Mouse (Mus musculus): ENCODE data around the gene Ninj2.

Ninj2 gene

GRCm38 (mm10) chr6:120069546-120069945, 23.6 kb upstream of the Ninj2 start:
- no peaks in the 10 kb centered on the region for H3K27me3 ChIP-seq (ENCODE audit: insufficient read depth, low read length)
- H3K4me1 ChIP-seq (replicated peaks; ENCODE audit: low read depth, low read length), result peaks cover 40% of the 10 kb centered on the region
- TF ChIP-seq NANOG (IDR thresholded peaks at IDR 0.05; ENCODE audit: borderline replicate concordance, low read length), result no peak
- no peak for TF ChIP-seq POU5F1 (IDR thresholded peaks at IDR 0.05; ENCODE audit: borderline replicate concordance, low read length)
- TF ChIP-seq CTCF (conservative IDR thresholded peaks at IDR 0.05; ENCODE audit: low read length), result no peak
- H3K36me3 ChIP-seq (ENCODE audit: insufficient read depth, low read length), result no peaks in the 10 kb centered on the region
- H3K4me3 ChIP-seq (replicated peaks; ENCODE audit: low read length), result no peak overlapping the region
- H3K9me3 ChIP-seq (ENCODE audit: low read length), result no peaks in the 10 kb centered on the region

- H3K27me3 ChIP-seq (ENCODE audit: insufficient read depth, low read length), result no peaks in the 10 kb centered on the region
Observed at GRCm38 (mm10) chr6:120072630-120073029, 20.5 kb upstream of the Ninj2 start.

GRCm38 (mm10) chr6:120076619-120077450, 16.3 kb upstream of the Ninj2 start:
- H3K36me3 ChIP-seq (ENCODE audit: insufficient read depth, low read length), result no peaks in the 10 kb centered on the region
- TF ChIP-seq CTCF (conservative IDR thresholded peaks at IDR 0.05; ENCODE audit: low read length) (no peak), NANOG (IDR thresholded peaks at IDR 0.05; ENCODE audit: borderline replicate concordance, low read length) (no peak), POU5F1 (IDR thresholded peaks at IDR 0.05; ENCODE audit: borderline replicate concordance, low read length) (no peak)
- peaks cover 42% of the 10 kb centered on the region for H3K4me1 ChIP-seq (replicated peaks; ENCODE audit: low read depth, low read length)
- no peaks in the 10 kb centered on the region for H3K9me3 ChIP-seq (ENCODE audit: low read length)
- no peaks in the 10 kb centered on the region for H3K27me3 ChIP-seq (ENCODE audit: insufficient read depth, low read length)
- no peak overlapping the region for H3K4me3 ChIP-seq (replicated peaks; ENCODE audit: low read length)

More at GRCm38 (mm10) chr6:120072630-120073029, 20.5 kb upstream of the Ninj2 start:
- no peaks in the 10 kb centered on the region for H3K9me3 ChIP-seq (ENCODE audit: low read length)
- TF ChIP-seq NANOG (IDR thresholded peaks at IDR 0.05; ENCODE audit: borderline replicate concordance, low read length), result no peak
- H3K36me3 ChIP-seq (ENCODE audit: insufficient read depth, low read length), result no peaks in the 10 kb centered on the region
- peaks cover 26% of the 10 kb centered on the region for H3K4me1 ChIP-seq (replicated peaks; ENCODE audit: low read depth, low read length)
- no peak overlapping the region for H3K4me3 ChIP-seq (replicated peaks; ENCODE audit: low read length)

- no peaks in the 10 kb centered on the region for H3K27me3 ChIP-seq (ENCODE audit: insufficient read depth, low read length)
- TF ChIP-seq POU5F1 (IDR thresholded peaks at IDR 0.05; ENCODE audit: borderline replicate concordance, low read length) (no peak), NANOG (IDR thresholded peaks at IDR 0.05; ENCODE audit: borderline replicate concordance, low read length) (no peak), CTCF (conservative IDR thresholded peaks at IDR 0.05; ENCODE audit: low read length) (no peak)
- peaks cover 70% of the 10 kb centered on the region for H3K4me1 ChIP-seq (replicated peaks; ENCODE audit: low read depth, low read length)
- H3K36me3 ChIP-seq (ENCODE audit: insufficient read depth, low read length), result no peaks in the 10 kb centered on the region
- H3K9me3 ChIP-seq (ENCODE audit: low read length), result no peaks in the 10 kb centered on the region
- no peak overlapping the region for H3K4me3 ChIP-seq (replicated peaks; ENCODE audit: low read length)
Observed at GRCm38 (mm10) chr6:120079547-120079946, 13.6 kb upstream of the Ninj2 start.

- no peaks in the 10 kb centered on the region for H3K27me3 ChIP-seq (ENCODE audit: insufficient read depth, low read length)
- no peaks in the 10 kb centered on the region for H3K9me3 ChIP-seq (ENCODE audit: low read length)
- H3K36me3 ChIP-seq (ENCODE audit: insufficient read depth, low read length), result no peaks in the 10 kb centered on the region
- H3K4me3 ChIP-seq (replicated peaks; ENCODE audit: low read length), result no peak overlapping the region
- H3K4me1 ChIP-seq (replicated peaks; ENCODE audit: low read depth, low read length), result peaks cover 71% of the 10 kb centered on the region
- no peak for TF ChIP-seq POU5F1 (IDR thresholded peaks at IDR 0.05; ENCODE audit: borderline replicate concordance, low read length)
- TF ChIP-seq NANOG (IDR thresholded peaks at IDR 0.05; ENCODE audit: borderline replicate concordance, low read length), result no peak
- TF ChIP-seq CTCF (conservative IDR thresholded peaks at IDR 0.05; ENCODE audit: low read length), result no peak
Observed at GRCm38 (mm10) chr6:120081516-120081915, 11.6 kb upstream of the Ninj2 start.

GRCm38 (mm10) chr6:120082251-120082950, 10.7 kb upstream of the Ninj2 start:
- Histone ChIP-seq H3K4me3 (replicated peaks; ENCODE audit: low read length) (no peak overlapping the region), H3K27me3 (ENCODE audit: insufficient read depth, low read length) (no peaks in the 10 kb centered on the region), H3K9me3 (ENCODE audit: low read length) (no peaks in the 10 kb centered on the region), H3K4me1 (replicated peaks; ENCODE audit: low read depth, low read length) (peaks cover 68% of the 10 kb centered on the region), H3K36me3 (ENCODE audit: insufficient read depth, low read length) (no peaks in the 10 kb centered on the region)
- TF ChIP-seq POU5F1 (IDR thresholded peaks at IDR 0.05; ENCODE audit: borderline replicate concordance, low read length) (no peak), CTCF (conservative IDR thresholded peaks at IDR 0.05; ENCODE audit: low read length) (no peak), NANOG (IDR thresholded peaks at IDR 0.05; ENCODE audit: borderline replicate concordance, low read length) (no peak)

GRCm38 (mm10) chr6:120082951-120083411, 10.2 kb upstream of the Ninj2 start:
- no peak overlapping the region for H3K4me3 ChIP-seq (replicated peaks; ENCODE audit: low read length)
- H3K4me1 ChIP-seq (replicated peaks; ENCODE audit: low read depth, low read length), result peaks cover 65% of the 10 kb centered on the region
- H3K36me3 ChIP-seq (ENCODE audit: insufficient read depth, low read length), result no peaks in the 10 kb centered on the region
- no peaks in the 10 kb centered on the region for H3K9me3 ChIP-seq (ENCODE audit: low read length)
- H3K27me3 ChIP-seq (ENCODE audit: insufficient read depth, low read length), result no peaks in the 10 kb centered on the region
- TF ChIP-seq POU5F1 (IDR thresholded peaks at IDR 0.05; ENCODE audit: borderline replicate concordance, low read length) (no peak), NANOG (IDR thresholded peaks at IDR 0.05; ENCODE audit: borderline replicate concordance, low read length) (no peak), CTCF (conservative IDR thresholded peaks at IDR 0.05; ENCODE audit: low read length) (no peak)

GRCm38 (mm10) chr6:120083442-120083841, 9.7 kb upstream of the Ninj2 start:
- H3K4me3 ChIP-seq (replicated peaks; ENCODE audit: low read length), result no peak overlapping the region
- H3K36me3 ChIP-seq (ENCODE audit: insufficient read depth, low read length), result no peaks in the 10 kb centered on the region
- H3K27me3 ChIP-seq (ENCODE audit: insufficient read depth, low read length), result no peaks in the 10 kb centered on the region
- TF ChIP-seq CTCF (conservative IDR thresholded peaks at IDR 0.05; ENCODE audit: low read length) (no peak), POU5F1 (IDR thresholded peaks at IDR 0.05; ENCODE audit: borderline replicate concordance, low read length) (no peak), NANOG (IDR thresholded peaks at IDR 0.05; ENCODE audit: borderline replicate concordance, low read length) (no peak)
- no peaks in the 10 kb centered on the region for H3K9me3 ChIP-seq (ENCODE audit: low read length)
- peaks cover 61% of the 10 kb centered on the region for H3K4me1 ChIP-seq (replicated peaks; ENCODE audit: low read depth, low read length)

All from E14TG2a.4 (cell line).